In the genomic region with DNA sequence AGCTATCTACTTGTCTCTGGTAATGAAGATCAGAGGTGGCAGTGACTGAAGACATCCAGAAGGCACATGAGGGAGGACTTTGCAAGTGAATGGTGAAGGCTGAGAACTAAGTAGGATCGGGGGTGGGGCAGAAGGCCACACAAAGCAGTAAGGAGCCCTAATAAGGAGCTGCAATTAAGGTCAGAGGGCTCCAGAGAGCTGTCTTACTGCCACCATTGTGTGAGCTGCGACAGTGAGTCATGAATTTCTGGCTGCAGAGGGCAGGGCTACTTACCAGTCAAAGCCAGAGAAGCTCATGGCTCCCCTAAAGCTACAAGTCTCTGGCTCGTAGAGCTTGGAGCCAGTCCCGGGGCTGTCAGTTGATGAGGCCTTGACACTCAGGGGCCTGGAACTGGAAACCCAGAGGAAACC, we compare ENCODE assay signal across 18 mouse cellular contexts.
A peak's percentile ranks its signal among the peaks of the same experiment; 100 is the strongest.
DNase-seq lines count a peak whose midpoint lies in the region; ATAC-seq and TF ChIP-seq lines count a peak whose summit lies in the region.
"Had no signal": no experiment of that assay in that cellular context is flagged by ENCODE, and none has a peak within 500 bp of the region (broad histone marks: within the 10 kb centered on the region; RNA-seq: fewer than 3 reads in every experiment).

No protein-coding gene starts in this region.

- H3K27me3 ChIP-seq in intestine, postnatal 0 days (replicated peaks; ENCODE audit: control insufficient read depth, insufficient read depth, low read length) = no peaks in the 10 kb centered on the region
- peaks cover 29% of the 10 kb centered on the region for H3K27me3 ChIP-seq in midbrain, embryonic 13.5 days
- H3K27me3 ChIP-seq: embryonic facial prominence, embryonic 15.5 days; forebrain, embryonic 15.5 days; liver, embryonic 12.5 days had no signal

- no peak for TF ChIP-seq CTCF in intestine, postnatal 0 days (IDR thresholded peaks at IDR 0.05; ENCODE audit: low read depth)

- no peak overlapping the region for H3K4me2 ChIP-seq in intestine, postnatal 0 days (replicated peaks; ENCODE audit: low read depth)
- H3K4me2 ChIP-seq in midbrain, embryonic 13.5 days (replicated peaks) = no peak overlapping the region
- H3K4me2 ChIP-seq: embryonic facial prominence, embryonic 15.5 days; forebrain, embryonic 15.5 days; liver, embryonic 12.5 days had no signal

- H3K9ac ChIP-seq in intestine, postnatal 0 days (ENCODE audit: low read depth, low read length) = no peak overlapping the region
- H3K9ac ChIP-seq in midbrain, embryonic 13.5 days (replicated peaks) = no peak overlapping the region
- H3K9ac ChIP-seq: embryonic facial prominence, embryonic 15.5 days; forebrain, embryonic 15.5 days; liver, embryonic 12.5 days had no signal

- intact Hi-C loops in heart, postnatal 14 days (cut with DNase I) = no loop called here

- no peaks in the 10 kb centered on the region for H3K4me1 ChIP-seq in intestine, postnatal 0 days (replicated peaks; ENCODE audit: control insufficient read depth, insufficient read depth, low read length)
- peaks cover 25% of the 10 kb centered on the region for H3K4me1 ChIP-seq in midbrain, embryonic 13.5 days (replicated peaks)
- H3K4me1 ChIP-seq: liver, embryonic 12.5 days had no signal

- DNase-seq in heart, postnatal 14 days = peak; percentile 20 to 39
- DNase-seq in heart, adult 8-10 months (ENCODE audit: low spot score) = no peak
- DNase-seq in 3T3-L1 (ENCODE audit: low read depth, low spot score) = peak; percentile 91
- DNase-seq in Muller cell, postnatal 12 days (ENCODE audit: inconsistent ontology term) = peak; percentile 79
- peak; percentile 64 to 80 for DNase-seq in adrenal gland, postnatal 36 days
- DNase-seq in kidney, postnatal 25 days = no peak
- DNase-seq: cerebellum, postnatal 36 days; gastrocnemius, adult 2 months; kidney, postnatal 14 days; right cerebral cortex, adult 18-20 months had no signal

- 41% methylated on average over 4 of the region's 4 CpGs for WGBS in intestine, postnatal 0 days
- 17% methylated on average over 4 of the region's 4 CpGs for WGBS in midbrain, embryonic 13.5 days

- H3K36me3 ChIP-seq in intestine, postnatal 0 days (ENCODE audit: control insufficient read depth, insufficient read depth) = no peaks in the 10 kb centered on the region
- H3K36me3 ChIP-seq in midbrain, embryonic 13.5 days = no peaks in the 10 kb centered on the region
- H3K36me3 ChIP-seq: embryonic facial prominence, embryonic 15.5 days; forebrain, embryonic 15.5 days; liver, embryonic 12.5 days had no signal

- ATAC-seq in intestine, postnatal 0 days = no peak
- ATAC-seq in midbrain, embryonic 13.5 days = no peak
- ATAC-seq: forebrain, embryonic 15.5 days; intestine, embryonic 16.5 days; liver, embryonic 12.5 days had no signal

- H3K4me3 ChIP-seq in intestine, postnatal 0 days (ENCODE audit: low read depth, low read length) = no peak overlapping the region
- H3K4me3 ChIP-seq in midbrain, embryonic 13.5 days (replicated peaks) = no peak overlapping the region
- H3K4me3 ChIP-seq: embryonic facial prominence, embryonic 15.5 days; forebrain, embryonic 15.5 days; gastrocnemius, adult 2 months; heart, adult 2 months; liver, embryonic 12.5 days; megakaryocyte, embryonic 14.5 days had no signal

- H3K9me3 ChIP-seq in intestine, postnatal 0 days (ENCODE audit: control insufficient read depth) = no peaks in the 10 kb centered on the region
- no peaks in the 10 kb centered on the region for H3K9me3 ChIP-seq in midbrain, embryonic 13.5 days
- H3K9me3 ChIP-seq: embryonic facial prominence, embryonic 15.5 days; forebrain, embryonic 15.5 days; liver, embryonic 12.5 days; megakaryocyte, embryonic 14.5 days had no signal

- no peak overlapping the region for H3K27ac ChIP-seq in intestine, postnatal 0 days (ENCODE audit: low read depth, low read length)
- H3K27ac ChIP-seq in midbrain, embryonic 13.5 days = no peak overlapping the region
- H3K27ac ChIP-seq: embryonic facial prominence, embryonic 15.5 days; forebrain, embryonic 15.5 days; gastrocnemius, adult 2 months; heart, adult 2 months; liver, embryonic 12.5 days had no signal

Comparison
In these comparisons a context has a peak if more than half of its experiments do, and no peak if none do; other contexts are left out.
1. DNase-seq: peak in heart, postnatal 14 days (2 of 2), 3T3-L1 (single experiment), Muller cell, postnatal 12 days (single experiment) and adrenal gland, postnatal 36 days (2 of 2); none in heart, adult 8-10 months (single experiment) and kidney, postnatal 25 days (0 of 2).